ENCODE assay signal across 11 mouse cellular contexts in the genomic region with DNA sequence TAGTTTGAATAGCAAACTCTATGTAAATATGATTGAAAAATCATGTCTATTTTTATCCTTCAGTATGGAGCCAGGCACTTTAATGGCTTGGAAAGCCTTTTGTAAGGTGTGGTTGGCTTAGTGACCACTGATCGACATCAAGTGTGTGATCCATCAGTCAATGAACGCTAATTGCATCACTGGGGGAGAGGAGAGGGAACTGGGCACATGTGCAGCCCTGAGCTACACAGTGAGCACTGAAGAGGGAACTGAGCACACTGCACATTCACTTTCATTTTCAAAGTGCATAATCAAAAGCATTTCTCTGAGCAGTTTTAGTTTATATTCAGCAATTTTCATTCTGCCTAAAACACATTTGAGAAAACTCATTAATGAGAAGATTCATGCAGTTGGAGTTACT.
"Had no signal": no experiment of that assay in that cellular context is flagged by ENCODE, and none has a peak within 500 bp of the region (broad histone marks: within the 10 kb centered on the region; RNA-seq: fewer than 3 reads in every experiment).

No protein-coding gene starts in this region.

- ATAC-seq: midbrain, embryonic 15.5 days had no signal

- DNase-seq: kidney, adult 2 months; kidney, postnatal 25 days; layer of hippocampus, postnatal 36 days; left cerebral cortex, postnatal 4 days; liver, embryonic 13.5 days; lung, adult 2 months; lung, postnatal 14 days; lung, postnatal 4 days; thymus, adult 18-20 months; thymus, postnatal 36 days had no signal
